Mouse (Mus musculus) spleen, adult 2 months (tissue): ENCODE data around the gene Rad9a.

Source experiments
- CTCF ChIP-seq: fragments of 200-500 bp; IDR thresholded peaks from 2 replicates; pipeline ENCODE4 v1.5.1; 2011; ENCODE audit warnings: mild to moderate bottlenecking, inconsistent platforms; ENCODE audit not compliant: insufficient read depth, insufficient read length, insufficient replicate concordance; ENCODE audit errors: extremely low read depth
- POLR2A ChIP-seq: fragments of 200-500 bp; IDR thresholded peaks from 2 replicates; pipeline ENCODE4 v1.6.1; 2011; ENCODE audit warnings: low read depth, low read length, inconsistent platforms

GRCm38 (mm10) chr19:4203148-4203547, 1.7 kb upstream of the Rad9a start:
- no peak for TF ChIP-seq POLR2A
- TF ChIP-seq CTCF: no peak
